Mouse (Mus musculus) embryo, embryonic 11 days (tissue): ENCODE data around the gene Als2.

Experiments used
- DNase-seq: peaks from one replicate; pipeline ENCODE4 v3.0.0-alpha.2; 2015

The Als2 gene

GRCm38 (mm10) chr1:59211651-59212050 lies 25.4 kb downstream of the Als2 start:
- no peak for DNase-seq

DNA sequence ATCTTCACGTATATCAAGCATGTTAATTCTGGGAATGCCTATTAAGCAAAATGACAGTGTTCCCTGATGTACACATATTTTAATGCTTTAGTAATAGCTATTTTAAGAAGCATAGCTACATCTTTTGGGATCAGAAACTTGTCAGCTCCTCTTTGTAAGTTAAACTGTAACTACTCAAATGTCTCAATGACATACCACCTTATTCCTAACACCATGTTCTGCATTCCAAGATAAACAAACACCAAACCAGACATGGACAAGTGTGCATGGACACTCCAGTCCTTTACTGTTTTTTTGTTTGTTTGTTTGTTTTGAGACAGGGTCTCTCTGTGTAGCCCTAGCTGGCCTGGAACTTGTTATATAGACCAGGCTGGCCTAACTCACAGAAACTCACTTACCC lies 28.7 kb downstream of the Als2 start:
- DNase-seq, result no peak

DNA sequence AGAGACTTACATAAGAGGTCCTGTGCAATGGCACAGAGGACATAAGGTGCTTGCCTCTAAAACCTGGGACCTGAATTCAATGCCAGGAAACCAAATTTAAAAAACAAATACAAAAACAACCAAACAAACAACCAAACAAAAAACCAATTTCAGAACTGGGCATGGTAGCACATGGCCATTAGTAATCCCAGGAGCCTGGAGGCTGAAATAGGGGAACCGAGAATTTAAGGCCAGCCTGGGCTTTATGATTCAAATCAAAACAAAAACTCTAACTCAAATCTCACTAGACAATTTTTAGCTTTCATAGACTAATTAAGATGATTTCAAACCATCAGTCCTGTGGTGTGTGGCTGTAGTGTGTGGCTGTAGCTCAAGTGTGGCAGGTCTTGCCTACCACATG lies 32.5 kb downstream of the Als2 start:
- DNase-seq, result no peak

GRCm38 (mm10) chr1:59202367-59202766 lies 34.7 kb downstream of the Als2 start:
- no peak for DNase-seq

- no peak for DNase-seq
Measured at GRCm38 (mm10) chr1:59201561-59201960, 35.5 kb downstream of the Als2 start.

DNA sequence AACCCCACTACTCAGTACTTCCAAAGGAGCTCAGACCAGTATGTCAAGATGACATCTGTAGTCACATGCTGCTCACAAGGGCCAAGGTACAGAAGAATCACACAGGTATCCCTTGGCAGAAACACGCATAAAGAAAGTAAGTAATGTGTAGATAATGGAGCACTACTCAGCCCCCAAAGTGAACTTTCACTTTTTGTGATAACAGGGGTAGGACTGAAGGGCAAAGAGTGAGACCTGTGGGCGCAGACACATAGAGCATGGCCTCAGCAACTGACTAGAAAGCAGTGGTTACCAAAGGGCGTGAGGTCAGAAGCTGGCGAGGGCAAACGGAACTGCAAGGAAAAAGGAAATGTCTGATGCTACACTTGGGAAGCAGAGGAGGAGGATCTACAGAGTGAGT lies 36.1 kb downstream of the Als2 start:
- no peak for DNase-seq

DNA sequence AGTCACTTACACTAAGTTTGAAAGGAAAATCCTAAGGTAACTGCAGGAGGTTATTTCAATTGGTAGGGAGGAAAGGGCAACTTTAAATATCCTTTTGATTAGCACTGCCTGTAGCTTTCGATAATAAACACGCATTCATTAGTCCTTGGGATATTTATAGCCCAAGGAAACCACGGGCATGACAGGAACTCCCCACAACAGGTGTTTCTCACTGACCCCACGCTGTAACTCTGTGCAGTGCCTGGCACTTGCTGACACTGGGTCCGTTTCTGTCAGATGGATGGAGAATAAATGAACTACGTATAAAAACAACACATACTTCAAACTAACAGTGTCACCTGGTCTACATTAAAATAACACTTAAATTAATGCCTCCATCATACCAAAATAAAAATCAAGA lies 42.1 kb downstream of the Als2 start:
- no peak for DNase-seq

GRCm38 (mm10) chr1:59187786-59188185 lies 49.2 kb downstream of the Als2 start:
- DNase-seq, result no peak

GRCm38 (mm10) chr1:59186317-59186716 lies 50.7 kb downstream of the Als2 start:
- DNase-seq, result no peak

- no peak for DNase-seq
Measured at GRCm38 (mm10) chr1:59185410-59185809, 51.6 kb downstream of the Als2 start.

- DNase-seq, result no peak
Measured at GRCm38 (mm10) chr1:59183045-59183444, 54.0 kb downstream of the Als2 start.

DNA sequence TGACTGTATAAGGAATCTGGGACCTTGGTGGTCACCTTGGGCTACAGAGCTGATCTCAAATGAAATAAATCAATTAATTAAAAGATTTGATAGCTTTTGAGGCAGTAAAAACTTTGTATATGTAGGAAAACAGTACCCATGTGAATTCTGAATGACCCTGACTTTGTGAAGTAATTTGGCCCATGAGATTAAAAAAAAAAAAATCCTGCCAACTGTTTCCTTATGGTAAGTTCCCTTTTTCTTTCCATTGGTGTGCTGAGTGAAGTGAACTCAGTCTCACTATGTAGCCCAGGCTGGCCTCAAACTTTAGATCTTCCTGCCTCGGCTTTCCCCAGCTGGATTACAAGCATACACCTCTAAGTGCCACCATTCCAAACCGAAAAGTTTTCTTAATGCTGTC lies 54.7 kb downstream of the Als2 start:
- no peak for DNase-seq

DNA sequence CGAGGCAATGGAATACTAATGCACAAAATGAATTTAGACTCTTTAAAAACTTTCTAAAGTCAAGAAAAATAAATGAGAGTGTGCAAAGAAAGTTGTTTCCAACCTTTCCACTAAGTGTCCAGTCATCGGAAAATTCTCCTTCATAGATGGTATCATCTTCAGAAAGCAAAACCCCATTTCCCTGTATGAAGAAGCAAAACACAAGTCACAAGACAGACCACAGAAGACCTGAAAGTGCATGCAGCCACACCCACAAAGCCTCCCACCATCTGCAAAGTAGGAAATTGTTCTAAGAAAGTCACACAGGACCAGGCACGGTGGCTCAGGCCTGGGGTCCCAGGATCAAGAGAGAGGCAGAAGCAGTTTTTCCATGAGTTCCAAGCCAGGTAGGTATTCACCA lies 57.0 kb downstream of the Als2 start:
- no peak for DNase-seq

DNA sequence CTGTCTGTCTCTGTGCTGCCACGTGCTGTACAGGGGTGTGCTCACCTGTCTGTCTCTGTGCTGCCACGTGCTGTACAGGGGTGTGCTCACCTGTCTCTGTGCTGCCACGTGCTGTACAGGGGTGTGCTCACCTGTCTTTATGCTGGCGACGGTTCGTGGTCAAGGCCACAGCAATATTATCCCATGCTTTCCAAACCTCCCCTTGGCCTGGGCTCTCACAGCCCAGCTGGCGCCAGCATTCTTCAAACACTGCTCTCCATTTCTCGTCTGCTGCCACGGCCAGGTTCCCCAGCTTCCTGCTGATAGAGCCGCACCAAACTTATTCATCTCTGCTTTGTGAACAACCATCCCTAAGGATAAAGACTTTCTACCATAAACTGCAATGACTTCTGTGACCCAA lies 58.6 kb downstream of the Als2 start:
- DNase-seq, result no peak

DNA sequence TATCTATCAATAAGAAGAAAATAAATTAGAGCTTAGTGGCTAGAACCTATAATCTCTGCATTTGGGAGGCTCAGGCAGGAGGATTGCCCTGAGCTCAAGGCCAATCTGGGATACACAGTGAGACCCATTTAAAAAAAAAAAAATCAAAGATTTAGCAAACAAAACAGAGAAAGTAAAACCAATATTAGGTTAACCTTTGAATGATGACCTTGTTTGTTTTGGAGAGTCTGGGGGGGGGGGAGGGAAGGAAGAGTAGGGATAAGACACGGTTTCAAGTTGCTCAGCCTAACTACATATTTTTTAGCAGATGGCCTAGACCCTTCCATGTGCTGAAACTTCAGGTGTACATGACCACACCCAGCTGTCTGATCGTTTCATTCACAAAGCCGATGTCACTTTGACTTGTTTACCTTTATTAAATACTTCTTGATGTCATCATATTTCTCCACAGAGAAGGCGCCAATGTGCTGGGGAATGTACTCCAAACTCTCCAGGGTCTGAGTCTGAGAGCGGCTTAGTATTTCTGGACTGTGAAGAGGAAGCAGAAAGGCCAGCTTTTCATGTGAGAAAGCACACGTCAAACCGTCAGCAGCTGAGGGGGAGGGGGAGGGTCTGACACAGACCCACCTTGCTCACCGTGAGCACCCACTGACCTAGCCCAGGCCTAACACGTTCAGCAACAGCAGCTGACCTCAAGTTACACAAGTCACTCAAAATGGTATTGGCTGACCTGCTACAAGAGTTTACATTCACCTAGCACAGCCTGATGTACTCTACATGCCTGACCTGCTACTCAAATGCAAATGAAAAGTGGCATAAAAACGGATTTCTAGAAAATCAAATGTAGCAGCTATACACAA lies 62.3 kb downstream of the Als2 start:
- no peak for DNase-seq

DNA sequence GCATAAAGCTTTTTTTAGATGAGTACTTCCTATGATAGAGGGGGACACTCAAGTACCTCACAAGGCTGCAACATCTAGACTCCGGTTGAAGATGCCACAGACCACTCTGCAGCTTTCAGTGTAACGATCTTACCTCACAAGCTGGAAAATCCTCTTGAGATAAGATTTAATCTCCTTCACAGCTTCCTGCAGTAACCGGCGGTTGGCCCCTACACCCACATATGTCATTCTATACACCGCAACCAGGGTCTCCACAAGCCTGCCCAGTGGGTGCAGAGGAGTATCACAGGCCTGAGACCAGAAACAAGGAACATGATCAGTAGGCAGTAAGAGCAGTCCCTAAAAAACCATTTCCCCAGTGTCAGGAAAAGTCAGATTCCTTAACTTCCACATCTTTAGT lies 64.0 kb downstream of the Als2 start:
- DNase-seq, result no peak

DNA sequence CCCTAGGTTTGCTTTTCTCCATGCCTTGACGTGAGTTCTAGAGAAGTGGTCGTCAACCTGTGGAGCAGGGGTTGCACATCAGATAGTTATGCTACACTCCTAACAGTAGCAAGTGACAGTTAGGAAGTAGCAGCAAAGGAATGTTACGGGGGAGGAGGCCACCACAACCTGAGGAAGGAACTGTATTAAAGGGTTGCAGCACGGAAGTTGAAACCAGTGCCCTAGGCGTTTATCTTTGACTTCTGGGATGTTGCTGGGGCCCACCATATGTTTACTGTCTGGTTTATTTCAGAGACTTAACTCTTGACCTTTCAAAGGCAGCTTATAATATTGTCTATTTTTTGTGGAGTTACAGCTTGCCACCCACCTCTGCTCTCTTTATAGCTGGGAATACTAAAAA lies 65.2 kb downstream of the Als2 start:
- DNase-seq, result no peak

DNA sequence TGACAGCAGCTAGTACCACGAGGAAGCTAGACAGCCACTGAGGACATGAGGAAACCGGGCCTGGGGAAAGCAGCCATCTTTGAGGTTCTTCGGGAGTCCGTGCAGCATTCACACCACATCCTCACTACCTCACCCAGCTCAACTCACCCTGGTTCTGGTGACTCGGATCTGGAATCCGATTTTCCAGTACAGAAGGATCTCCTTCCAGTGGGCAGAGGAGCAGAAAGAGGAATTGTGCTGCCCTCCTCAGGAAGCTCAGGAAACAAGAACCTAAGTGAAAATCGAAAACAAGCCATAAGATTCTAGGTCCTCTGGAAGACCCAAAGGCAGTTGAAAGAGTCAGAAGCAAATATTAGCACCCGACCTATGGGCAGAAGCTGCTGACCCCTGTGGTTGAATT lies 66.7 kb downstream of the Als2 start:
- DNase-seq, result no peak

GRCm38 (mm10) chr1:59169586-59169985 lies 67.4 kb downstream of the Als2 start:
- no peak for DNase-seq

DNA sequence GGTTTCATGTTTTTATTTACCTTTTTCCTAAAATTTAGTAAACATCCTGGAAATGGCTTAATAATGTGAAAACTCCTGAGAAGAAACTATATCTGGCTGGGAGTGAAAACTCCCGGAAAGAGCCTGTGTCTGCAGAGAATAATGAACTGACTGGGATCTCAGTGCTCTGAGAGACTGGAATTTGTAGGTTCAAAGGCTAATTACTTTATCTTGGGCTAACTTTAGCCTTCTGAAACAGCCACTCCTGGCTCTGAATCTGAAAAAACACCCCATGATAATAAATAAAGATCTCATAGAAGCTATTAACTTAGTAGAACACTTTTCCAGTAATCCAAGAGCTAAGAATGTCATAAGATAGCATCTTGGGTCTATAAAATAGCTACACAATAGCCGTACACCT lies 68.5 kb downstream of the Als2 start:
- no peak for DNase-seq

- no peak for DNase-seq
Measured at GRCm38 (mm10) chr1:59167654-59168425, 69.2 kb downstream of the Als2 start.

DNA sequence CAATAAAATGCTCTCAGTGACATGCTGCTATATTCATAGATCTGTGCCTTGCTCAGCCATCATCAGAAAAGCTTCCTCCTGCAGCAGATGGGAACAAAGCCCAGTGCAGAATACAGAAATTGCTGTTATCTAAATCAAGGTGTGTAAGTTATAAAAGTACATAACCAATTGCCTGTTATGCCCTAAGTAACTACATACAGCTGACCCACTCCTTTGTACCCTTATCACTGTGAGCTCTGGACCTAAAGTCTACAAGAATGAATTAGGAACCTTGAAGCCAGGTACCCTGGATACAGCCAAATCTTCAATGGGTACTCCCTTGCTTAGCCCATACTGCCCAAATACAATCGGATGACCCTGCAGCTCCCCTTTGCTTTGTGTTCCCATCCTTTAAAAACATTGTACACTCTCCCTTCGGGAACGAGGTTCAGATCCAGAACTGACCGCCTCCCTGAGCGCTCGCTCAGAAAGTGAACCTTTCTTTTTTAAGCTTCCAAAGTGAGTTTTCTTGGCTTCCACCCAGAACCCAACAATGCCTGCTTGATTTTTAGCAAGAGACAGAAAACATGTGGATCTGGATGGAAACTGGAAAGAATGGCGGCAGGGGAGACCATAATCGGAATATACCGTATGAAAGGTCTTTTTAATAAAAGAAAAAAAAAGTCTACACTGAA lies 70.7 kb downstream of the Als2 start:
- DNase-seq, result no peak

DNA sequence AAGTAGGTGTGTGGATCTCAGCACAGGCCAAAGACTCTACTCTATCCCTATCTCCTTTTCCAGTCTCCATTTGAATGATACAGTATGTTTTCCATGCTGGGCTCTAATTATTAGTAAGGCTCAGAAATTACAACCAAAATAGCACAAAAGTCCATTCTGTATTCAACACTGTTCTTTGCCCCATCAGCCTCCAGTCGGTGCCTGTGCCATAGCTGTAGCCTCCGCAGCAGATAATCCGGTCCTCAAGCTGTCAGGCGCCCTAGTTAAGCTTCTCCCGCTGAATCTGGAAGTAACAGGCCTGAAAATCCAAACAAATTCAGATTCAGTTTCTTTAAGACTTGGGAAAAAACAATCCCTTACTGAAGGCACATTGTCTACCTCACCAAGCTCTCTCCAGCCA lies 73.1 kb downstream of the Als2 start:
- no peak for DNase-seq

DNA sequence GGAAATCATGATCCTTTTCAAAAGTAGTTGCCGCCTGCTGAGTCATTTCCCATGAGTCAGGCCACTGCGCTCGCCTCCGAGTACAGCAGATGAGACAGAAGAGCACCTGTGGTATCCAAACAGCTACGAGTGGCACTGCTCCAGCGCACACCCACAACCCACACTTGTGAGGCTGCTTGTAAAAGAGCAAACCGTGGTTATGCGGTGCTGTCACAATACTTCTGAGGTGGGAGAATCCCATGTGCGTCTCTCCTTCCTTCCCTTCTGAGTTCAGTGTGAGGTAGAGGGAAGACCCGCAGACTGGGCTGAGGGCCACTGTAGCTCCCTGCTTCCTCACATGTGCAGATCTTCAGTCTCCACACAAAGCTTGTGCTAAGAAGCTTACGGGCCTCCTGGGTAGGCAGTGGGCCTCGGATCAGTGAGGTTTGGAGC lies 74.0 kb downstream of the Als2 start, which contains the start of gene Mpp4:
Mpp4 (minus strand) TSS at position 360 of the 432 bp plus-strand sequence.
- DNase-seq, result no peak
